Mouse (Mus musculus) heart, embryonic 12.5 days (tissue): ENCODE results near the gene Ints14. TPM values are rescaled to one million over a fixed set of nuclear protein-coding genes. Genes with fewer than 3 reads are reported as not detected.

Source experiments
- ATAC-seq: fragments of 200-750 bp; cut with Nextera tagmentation; 2 replicates; pipeline ENCODE4 v1.8.0; 2017; ENCODE audit warnings: moderate TSS enrichment, moderate library complexity; ENCODE audit not compliant: insufficient number of reproducible peaks, low FRiP score
- H3K27ac ChIP-seq: fragments of 300-500 bp; sonication (generic); 2 replicates; pipeline ENCODE4 v1.5.1; 2016; ENCODE audit warnings: mild to moderate bottlenecking, moderate library complexity; ENCODE audit not compliant: poor library complexity, severe bottlenecking
- H3K27me3 ChIP-seq: fragments of 300-500 bp; sonication (generic); replicated peaks from 2 replicates; pipeline ENCODE4 v1.6.1; 2016; ENCODE audit warnings: mild to moderate bottlenecking, moderate library complexity
- H3K36me3 ChIP-seq: fragments of 300-500 bp; sonication (generic); 2 replicates; pipeline ENCODE4 v1.6.1; 2016; ENCODE audit warnings: mild to moderate bottlenecking, moderate library complexity
- H3K4me1 ChIP-seq: fragments of 300-500 bp; sonication (generic); replicated peaks from 2 replicates; pipeline ENCODE4 v1.6.1; 2016; ENCODE audit warnings: mild to moderate bottlenecking
- H3K4me2 ChIP-seq: fragments of 300-500 bp; sonication (generic); 2 replicates; pipeline ENCODE4 v1.6.1; 2016; ENCODE audit warnings: mild to moderate bottlenecking, moderate library complexity
- H3K4me3 ChIP-seq: fragments of 300-500 bp; sonication (generic); 2 replicates; pipeline ENCODE4 v1.5.1; 2016; ENCODE audit warnings: mild to moderate bottlenecking
- H3K9ac ChIP-seq: fragments of 300-500 bp; sonication (generic); 2 replicates; pipeline ENCODE4 v1.6.1; 2016; ENCODE audit warnings: mild to moderate bottlenecking, moderate library complexity
- H3K9me3 ChIP-seq: fragments of 300-500 bp; sonication (generic); replicated peaks from 2 replicates; pipeline ENCODE4 v1.6.1; 2016; ENCODE audit warnings: mild to moderate bottlenecking, moderate library complexity
- WGBS: fragments of 180-500 bp; shearing (Covaris S2); methylation state at CpG from one replicate; pipeline ENCODE4 v1.1.7; 2016; 5-methylcytosine and 5-hydroxymethylcytosine counted together
- polyA plus RNA-seq: library from polyadenylated mRNA; unstranded; fragments of >200 nt; fragmentation: Nextera tagmentation; extraction: Ambion mirVana; gene quantifications from 2 replicates; pipeline ENCODE4 v1.2.1, GENCODE M21; 2016

Gene Ints14
- polyA plus RNA-seq, 1 experiment from 2014 or later, result 45.2 TPM

- H3K27ac ChIP-seq, result no peak overlapping the region
- no peaks in the 10 kb centered on the region for H3K9me3 ChIP-seq
- 0 out of 2 replicates have a peak, but pooled peaks cover 6% of the 10 kb centered on the region for H3K4me1 ChIP-seq
- H3K27me3 ChIP-seq, result peaks cover 51% of the 10 kb centered on the region
- no peak for ATAC-seq
- WGBS, result 40% methylated on average over 7 of the region's 7 CpGs
- no peak overlapping the region for H3K4me2 ChIP-seq
- no peak overlapping the region for H3K4me3 ChIP-seq
- no peaks in the 10 kb centered on the region for H3K36me3 ChIP-seq
- no peak overlapping the region for H3K9ac ChIP-seq
Observed at GRCm38 (mm10) chr9:64953190-64953589, 7.5 kb upstream of the Ints14 start.

GRCm38 (mm10) chr9:64956337-64956736, 4.4 kb upstream of the Ints14 start:
- Histone ChIP-seq H3K4me3 (no peak overlapping the region), H3K9me3 (no peaks in the 10 kb centered on the region), H3K36me3 (no peaks in the 10 kb centered on the region), H3K27ac (peak overlapping the region; percentile 6; the same call in 1 of the 2 replicates), H3K27me3 (peaks cover 21% of the 10 kb centered on the region), H3K9ac (no peak overlapping the region), H3K4me2 (peak overlapping the region; percentile 10), H3K4me1 (peaks cover 14% of the 10 kb centered on the region)
- no peak for ATAC-seq
- 24% methylated on average over 12 of the region's 12 CpGs for WGBS

- H3K9me3 ChIP-seq, result no peaks in the 10 kb centered on the region
- peaks cover under 1% of the 10 kb centered on the region for H3K36me3 ChIP-seq
- H3K27ac ChIP-seq, result no peak overlapping the region
- peaks cover 20% of the 10 kb centered on the region for H3K4me1 ChIP-seq
- H3K9ac ChIP-seq, result no peak overlapping the region
- 79% methylated on average over 3 of the region's 3 CpGs for WGBS
- peaks cover 13% of the 10 kb centered on the region for H3K27me3 ChIP-seq
- no peak for ATAC-seq
- no peak overlapping the region for H3K4me2 ChIP-seq
- no peak overlapping the region for H3K4me3 ChIP-seq
Observed at GRCm38 (mm10) chr9:64957276-64957675, 3.4 kb upstream of the Ints14 start.

- under 1% methylated on average over 17 of the region's 17 CpGs for WGBS
- peaks cover 16% of the 10 kb centered on the region for H3K4me1 ChIP-seq
- no peaks in the 10 kb centered on the region for H3K9me3 ChIP-seq
- ATAC-seq, result peak; percentile 80
- H3K27me3 ChIP-seq, result no peaks in the 10 kb centered on the region
- H3K4me2 ChIP-seq, result peak overlapping the region; percentile 77
- H3K9ac ChIP-seq, result peak overlapping the region; percentile 93
- H3K4me3 ChIP-seq, result peak overlapping the region; percentile 72
- peaks cover 28% of the 10 kb centered on the region for H3K36me3 ChIP-seq
- H3K27ac ChIP-seq, result peak overlapping the region; percentile 84
Observed at GRCm38 (mm10) chr9:64960978-64961320, 244 bp downstream of the Ints14 start.

- no peak overlapping the region for H3K4me3 ChIP-seq
- no peak overlapping the region for H3K27ac ChIP-seq
- no peak for ATAC-seq
- peaks cover 90% of the 10 kb centered on the region for H3K36me3 ChIP-seq
- peaks cover 6% of the 10 kb centered on the region for H3K4me1 ChIP-seq
- no peak overlapping the region for H3K9ac ChIP-seq
- H3K27me3 ChIP-seq, result no peaks in the 10 kb centered on the region
- WGBS, result 79% methylated on average over 3 of the region's 3 CpGs
- H3K4me2 ChIP-seq, result no peak overlapping the region
- no peaks in the 10 kb centered on the region for H3K9me3 ChIP-seq
Observed at GRCm38 (mm10) chr9:64980548-64980947, 19.8 kb downstream of the Ints14 start.

DNA sequence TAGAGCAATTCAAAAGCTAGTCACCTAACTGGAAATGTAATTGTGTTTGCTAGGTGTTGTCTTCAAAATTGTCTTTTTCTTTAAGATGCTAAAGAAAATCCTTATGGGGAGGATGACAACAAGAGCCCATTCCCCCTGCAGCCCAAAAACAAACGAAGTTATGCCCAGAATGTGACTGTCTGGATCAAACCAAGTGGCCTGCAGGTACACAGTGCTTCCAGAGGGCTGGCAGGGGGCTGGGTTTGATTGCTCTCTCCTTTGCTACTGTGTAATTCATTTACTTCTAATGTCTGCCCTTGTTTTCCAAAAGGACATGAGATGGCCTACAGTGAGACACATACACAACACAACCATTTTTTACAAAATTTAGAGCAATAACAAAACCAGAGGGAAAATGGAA, 21.2 kb downstream of the Ints14 start:
- peaks cover 90% of the 10 kb centered on the region for H3K36me3 ChIP-seq
- H3K27me3 ChIP-seq, result no peaks in the 10 kb centered on the region

GRCm38 (mm10) chr9:64985037-64985794, 24.5 kb downstream of the Ints14 start:
- peaks cover 83% of the 10 kb centered on the region for H3K36me3 ChIP-seq
- no peaks in the 10 kb centered on the region for H3K9me3 ChIP-seq
- no peaks in the 10 kb centered on the region for H3K27me3 ChIP-seq
- peaks cover 25% of the 10 kb centered on the region for H3K4me1 ChIP-seq
- H3K27ac ChIP-seq, result peak overlapping the region; percentile 81
- no peak overlapping the region for H3K4me3 ChIP-seq
- WGBS, result 11% methylated on average over 8 of the region's 8 CpGs
- peak; percentile 71; the same call in 1 of the 2 replicates for ATAC-seq
- H3K4me2 ChIP-seq, result peak overlapping the region; percentile 17; the same call in 1 of the 2 replicates
- peak overlapping the region; percentile 24; the same call in 1 of the 2 replicates for H3K9ac ChIP-seq

More for the DNA sequence above, 21.2 kb downstream of the Ints14 start:
- Histone ChIP-seq H3K4me1 (peaks cover 14% of the 10 kb centered on the region), H3K4me2 (no peak overlapping the region), H3K9me3 (no peaks in the 10 kb centered on the region), H3K4me3 (no peak overlapping the region), H3K27ac (no peak overlapping the region), H3K9ac (no peak overlapping the region)
- no peak for ATAC-seq
- 59% methylated on average over 1 of the region's 1 CpGs for WGBS

DNA sequence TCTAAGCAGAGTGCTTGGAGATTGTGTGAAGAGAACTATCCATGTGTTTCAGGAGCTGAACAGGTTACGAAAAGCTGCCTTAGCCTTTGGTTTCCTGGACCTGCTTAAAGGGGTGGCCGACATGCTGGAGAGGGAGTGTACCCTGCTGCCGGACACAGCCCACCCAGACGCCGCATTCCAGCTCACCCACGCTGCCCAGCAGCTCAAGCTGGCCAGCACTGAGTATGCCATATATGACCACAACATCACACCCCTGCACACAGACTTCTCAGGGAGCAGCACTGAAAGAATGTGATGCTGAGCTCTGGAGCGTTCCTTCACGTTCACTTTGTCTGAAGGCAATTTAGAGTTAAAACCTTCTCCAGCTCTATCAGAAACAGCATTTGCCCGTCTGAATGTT, 25.1 kb downstream of the Ints14 start:
- no peaks in the 10 kb centered on the region for H3K27me3 ChIP-seq
- peak overlapping the region; percentile 24; the same call in 1 of the 2 replicates for H3K9ac ChIP-seq
- peak overlapping the region; percentile 81 for H3K27ac ChIP-seq
- peaks cover 31% of the 10 kb centered on the region for H3K4me1 ChIP-seq
- H3K36me3 ChIP-seq, result peaks cover 83% of the 10 kb centered on the region
- no peaks in the 10 kb centered on the region for H3K9me3 ChIP-seq
- peak; percentile 58; the same call in 1 of the 2 replicates for ATAC-seq
- peak overlapping the region; percentile 17; the same call in 1 of the 2 replicates for H3K4me2 ChIP-seq
- 32% methylated on average over 9 of the region's 9 CpGs for WGBS
- no peak overlapping the region for H3K4me3 ChIP-seq

- Histone ChIP-seq H3K9me3 (no peaks in the 10 kb centered on the region), H3K27me3 (no peaks in the 10 kb centered on the region), H3K4me1 (peaks cover 32% of the 10 kb centered on the region), H3K27ac (no peak overlapping the region), H3K4me2 (no peak overlapping the region), H3K4me3 (no peak overlapping the region), H3K9ac (no peak overlapping the region), H3K36me3 (peaks cover 80% of the 10 kb centered on the region)
- ATAC-seq, result no peak
- 83% methylated on average over 2 of the region's 2 CpGs for WGBS
Observed at GRCm38 (mm10) chr9:64987651-64988050, 26.9 kb downstream of the Ints14 start.

- Histone ChIP-seq H3K36me3 (peaks cover 75% of the 10 kb centered on the region), H3K4me3 (no peak overlapping the region), H3K4me1 (peaks cover 32% of the 10 kb centered on the region), H3K27ac (no peak overlapping the region), H3K9ac (no peak overlapping the region), H3K9me3 (no peaks in the 10 kb centered on the region), H3K27me3 (no peaks in the 10 kb centered on the region), H3K4me2 (no peak overlapping the region)
- 50% methylated on average over 6 of the region's 6 CpGs for WGBS
- ATAC-seq, result no peak
Observed at GRCm38 (mm10) chr9:64988443-64988842, 27.7 kb downstream of the Ints14 start.

GRCm38 (mm10) chr9:64990291-64990690, 29.6 kb downstream of the Ints14 start:
- 52% methylated on average over 7 of the region's 7 CpGs for WGBS
- no peak overlapping the region for H3K4me3 ChIP-seq
- no peak for ATAC-seq
- peaks cover 76% of the 10 kb centered on the region for H3K36me3 ChIP-seq
- H3K4me2 ChIP-seq, result no peak overlapping the region
- no peaks in the 10 kb centered on the region for H3K27me3 ChIP-seq
- H3K4me1 ChIP-seq, result peaks cover 29% of the 10 kb centered on the region
- H3K27ac ChIP-seq, result no peak overlapping the region
- no peaks in the 10 kb centered on the region for H3K9me3 ChIP-seq
- H3K9ac ChIP-seq, result no peak overlapping the region
